Mouse (Mus musculus) urinary bladder, adult 2 months (tissue): ENCODE measurements around the gene Ifi47. TPM values are rescaled to one million over a fixed set of nuclear protein-coding genes. Genes with fewer than 3 reads are reported as not detected.
"Not testable (repeated sequence)": the region's sequence is repeated elsewhere in the genome, so short reads cannot be mapped to it uniquely, and the experiment has no call there.

ENCODE experiments used
- DNase-seq: peaks from one replicate; pipeline ENCODE4 v3.0.0; 2022; ENCODE audit warnings: low spot score
- polyA plus RNA-seq: library from polyadenylated mRNA; depleted of rRNA; stranded (reverse); fragments of >200 nt; gene quantifications from 2 replicates; pipeline ENCODE4 v1.2.3, GENCODE M21; 2012; rRNA removed

The Ifi47 gene
- polyA plus RNA-seq: 16.0 and 23.9 TPM in 2 replicates

GRCm38 (mm10) chr11:49076001-49076757 lies at the start of gene Ifi47:
Ifi47 (plus strand) TSS chr11:49076587.
- DNase-seq: not testable (repeated sequence)

DNA sequence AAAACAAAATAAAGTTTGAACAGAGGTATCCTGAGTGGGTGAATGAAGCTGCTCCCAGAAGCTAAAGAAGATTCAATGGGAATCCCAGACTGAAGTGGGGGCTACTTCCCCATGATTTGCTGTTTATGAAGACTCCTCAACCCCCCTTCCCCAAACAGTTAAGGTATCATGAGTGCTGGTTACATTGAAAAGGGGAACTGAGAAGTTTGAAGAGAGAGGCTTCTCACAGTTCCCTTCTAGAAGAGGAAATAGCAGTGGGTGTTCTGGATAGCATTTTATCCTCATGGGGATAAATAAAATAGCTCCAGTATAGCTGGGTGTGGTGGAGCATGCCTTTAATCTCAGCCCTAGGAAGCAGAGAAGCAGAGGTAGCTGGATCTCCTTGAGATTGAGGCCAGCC lies 26.3 kb upstream of the Ifi47 start:
- not testable (repeated sequence) for DNase-seq

- DNase-seq: not testable (repeated sequence)
These were observed 25.1 kb upstream of the Ifi47 start, which contains the start of gene 9930111J21Rik2 for GRCm38 (mm10) chr11:49051093-49051891. 9930111J21Rik2 (minus strand) TSS chr11:49051242.

GRCm38 (mm10) chr11:49051894-49052293 lies 24.5 kb upstream of the Ifi47 start:
- DNase-seq: not testable (repeated sequence)

DNA sequence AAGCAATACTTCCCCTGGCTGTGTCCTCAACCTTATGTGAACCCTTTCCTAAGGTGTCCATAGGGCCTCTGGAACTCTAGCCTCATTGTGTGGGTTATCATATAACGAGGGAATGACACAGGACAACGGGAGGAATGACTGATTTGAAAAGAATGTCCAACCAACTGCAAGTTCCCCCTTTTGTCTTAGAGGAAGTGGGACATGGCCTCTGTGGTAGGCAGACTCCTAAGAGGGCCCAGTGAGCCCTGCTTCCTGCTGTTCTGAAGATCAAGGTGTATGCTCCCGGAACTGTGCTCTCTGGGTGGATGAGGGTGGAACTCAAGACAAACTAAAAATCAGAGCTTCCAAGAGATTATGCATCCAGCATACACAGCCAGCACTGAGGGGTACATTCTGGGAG lies 16.3 kb upstream of the Ifi47 start:
- not testable (repeated sequence) for DNase-seq

- not testable (repeated sequence) for DNase-seq
These were observed 14.5 kb upstream of the Ifi47 start for GRCm38 (mm10) chr11:49061865-49062264.

- not testable (repeated sequence) for DNase-seq
These were observed 12.5 kb upstream of the Ifi47 start, which contains the start of gene Tgtp2 for GRCm38 (mm10) chr11:49063713-49064469. Tgtp2 (minus strand) TSS chr11:49064206.

- DNase-seq: no peak
These were observed 8.0 kb upstream of the Ifi47 start for GRCm38 (mm10) chr11:49068358-49068757.

DNA sequence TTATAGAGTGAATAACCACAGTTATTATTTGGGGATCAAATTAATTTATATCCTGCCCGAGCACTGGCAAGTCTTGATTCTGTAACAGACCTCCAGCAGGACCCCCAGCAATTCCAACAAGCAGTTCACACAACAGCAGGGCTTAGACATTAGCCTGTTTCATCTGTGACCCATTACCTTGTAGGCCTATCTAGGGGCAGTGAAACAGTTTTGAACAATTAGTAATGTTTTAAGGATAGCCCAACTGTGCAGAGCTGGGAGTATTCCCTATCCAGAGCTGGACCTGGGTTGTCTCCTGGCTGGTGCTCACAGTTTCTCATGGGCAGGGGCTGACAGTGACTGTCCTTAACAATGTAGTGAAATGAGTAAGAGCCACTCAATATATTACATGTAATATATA lies 625 bp downstream of the Ifi47 start:
- DNase-seq: no peak

- DNase-seq: no peak
These were observed 2.3 kb downstream of the Ifi47 start for GRCm38 (mm10) chr11:49078719-49079118.

GRCm38 (mm10) chr11:49080636-49081035 lies 4.2 kb downstream of the Ifi47 start:
- DNase-seq: no peak

GRCm38 (mm10) chr11:49081356-49081755 lies 5.0 kb downstream of the Ifi47 start:
- no peak for DNase-seq

DNA sequence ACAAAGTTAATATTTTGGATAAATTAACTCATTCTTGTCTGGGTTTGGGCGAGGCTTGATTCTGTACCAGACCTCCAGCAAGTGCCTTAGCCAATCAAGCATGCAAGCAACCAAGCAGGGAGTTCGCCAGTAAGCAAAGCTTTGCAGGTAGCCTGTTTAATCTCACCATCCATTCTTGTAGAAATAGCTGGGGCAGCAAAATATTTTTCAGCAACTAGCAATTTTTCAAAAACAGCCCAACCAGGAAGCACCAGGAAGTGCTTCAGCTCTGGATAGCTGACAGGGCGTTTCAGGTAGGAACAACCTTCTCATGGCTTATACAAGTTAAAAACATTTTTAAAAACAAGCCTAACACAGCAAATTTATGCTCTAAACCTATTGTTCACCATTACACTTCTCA lies 5.5 kb downstream of the Ifi47 start:
- no peak for DNase-seq

- no peak for DNase-seq
These were observed 6.8 kb downstream of the Ifi47 start for GRCm38 (mm10) chr11:49083146-49083545.

DNA sequence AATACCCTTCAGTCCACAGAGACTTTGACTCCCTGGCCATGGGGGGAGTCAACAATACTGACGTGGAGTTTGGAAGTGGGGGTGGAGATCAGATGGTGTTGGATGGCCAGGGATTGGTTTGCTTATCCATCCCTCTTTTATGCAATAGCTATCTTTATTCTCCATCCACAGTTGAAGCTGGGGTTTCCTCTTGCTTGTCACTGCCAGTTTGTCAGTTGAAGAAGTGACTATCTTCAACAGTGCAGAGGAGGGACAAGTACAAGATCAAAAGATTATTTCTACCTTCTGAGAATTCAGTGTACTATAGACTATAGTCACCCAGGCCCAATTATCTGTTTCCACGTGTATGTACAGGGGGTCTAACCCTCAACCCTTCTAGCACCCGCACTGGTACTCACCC lies 7.4 kb downstream of the Ifi47 start:
- no peak for DNase-seq

DNA sequence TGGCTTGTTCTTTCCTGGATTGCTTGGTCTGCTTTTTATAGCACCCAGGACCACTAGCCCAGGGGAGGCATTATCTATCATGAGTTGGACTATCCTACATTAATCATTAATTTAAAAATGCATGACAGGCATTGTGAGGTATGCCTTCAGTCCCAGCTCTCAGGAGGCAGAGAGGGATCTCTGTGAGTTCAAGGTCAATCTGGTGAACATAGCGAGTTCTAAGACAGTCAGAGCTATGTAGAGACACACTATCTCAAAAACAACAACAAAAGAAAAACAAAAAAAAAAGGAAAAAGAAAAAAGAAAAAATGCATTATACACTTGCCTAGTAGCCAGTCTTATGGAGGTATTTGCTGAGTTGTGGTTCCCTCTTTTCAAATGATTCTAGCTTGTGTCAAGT lies 8.0 kb downstream of the Ifi47 start:
- no peak for DNase-seq

GRCm38 (mm10) chr11:49084875-49085274 lies 8.5 kb downstream of the Ifi47 start:
- DNase-seq: no peak

- no peak for DNase-seq
These were observed 10.5 kb downstream of the Ifi47 start for GRCm38 (mm10) chr11:49086858-49087361.

DNA sequence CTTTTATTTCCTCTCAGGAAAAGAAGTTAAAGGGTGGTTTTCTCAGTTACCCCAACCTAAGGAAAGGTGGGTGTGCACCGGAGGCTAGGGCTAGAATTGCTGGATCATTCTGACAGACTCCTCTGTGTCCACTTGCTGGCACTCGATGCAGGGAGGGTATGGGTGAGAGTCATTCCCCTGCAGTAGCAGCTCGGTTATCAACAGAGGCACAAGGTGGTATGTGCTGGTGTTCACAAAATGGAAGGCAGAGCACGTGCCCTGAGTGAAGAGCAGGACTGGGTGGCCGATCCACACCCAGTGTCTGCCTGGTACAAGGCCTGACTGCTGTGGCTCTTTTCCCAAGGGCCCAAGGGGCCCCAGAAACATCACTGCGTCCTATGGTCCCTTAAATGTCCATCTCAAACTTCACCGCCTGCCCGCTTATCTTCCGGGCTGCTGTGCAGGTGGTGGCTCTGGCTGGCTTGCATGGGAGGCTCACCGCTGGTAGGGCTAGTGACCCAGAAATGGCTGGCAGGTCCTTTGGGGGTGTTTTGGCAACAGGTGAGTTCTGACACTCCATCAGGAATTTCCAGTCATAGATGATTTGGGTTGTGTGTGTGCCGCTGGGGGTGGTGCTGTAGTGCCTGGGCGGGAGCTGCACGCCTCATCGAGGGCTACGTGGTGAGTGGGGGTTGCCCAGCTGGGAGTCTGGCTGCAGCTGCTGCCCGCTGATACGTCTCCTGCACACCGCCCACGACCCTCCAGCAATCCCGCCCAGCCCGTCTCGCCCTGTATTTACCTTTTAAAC lies 11.6 kb downstream of the Ifi47 start:
- DNase-seq: no peak

GRCm38 (mm10) chr11:49088990-49089652 lies 12.7 kb downstream of the Ifi47 start:
- DNase-seq: no peak
